Mouse (Mus musculus) right cerebral cortex, postnatal 4 days (tissue): ENCODE measurements around the gene Pnpla1.

Experiments used
- DNase-seq: peaks from one replicate; pipeline ENCODE4 v3.0.0-alpha.2; 2022

Pnpla1 gene

GRCm38 (mm10) chr17:28843665-28844064, 14.5 kb upstream of the Pnpla1 start:
- DNase-seq, result no peak

GRCm38 (mm10) chr17:28846974-28847617, 11.1 kb upstream of the Pnpla1 start:
- DNase-seq, result no peak

DNA sequence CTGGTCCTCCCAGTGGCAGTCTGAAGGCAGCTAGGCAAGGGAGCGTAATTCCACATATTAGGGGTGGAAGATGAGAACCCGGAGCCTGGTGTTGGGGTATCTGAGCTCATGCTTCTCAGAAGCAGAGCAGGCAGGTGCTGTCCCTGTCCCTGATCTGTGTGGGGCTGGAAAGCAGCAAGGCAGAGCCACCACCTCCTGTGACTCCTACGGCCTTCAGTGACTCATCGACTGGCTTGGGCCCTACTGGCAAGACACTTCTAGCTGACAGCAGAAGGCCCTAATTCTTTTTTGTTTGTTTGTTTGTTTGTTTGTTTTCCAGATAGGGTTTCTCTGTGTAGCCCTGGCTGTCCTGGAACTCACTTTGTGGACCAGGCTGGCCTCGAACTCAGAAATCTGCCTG, 7.7 kb upstream of the Pnpla1 start:
- DNase-seq, result no peak

DNA sequence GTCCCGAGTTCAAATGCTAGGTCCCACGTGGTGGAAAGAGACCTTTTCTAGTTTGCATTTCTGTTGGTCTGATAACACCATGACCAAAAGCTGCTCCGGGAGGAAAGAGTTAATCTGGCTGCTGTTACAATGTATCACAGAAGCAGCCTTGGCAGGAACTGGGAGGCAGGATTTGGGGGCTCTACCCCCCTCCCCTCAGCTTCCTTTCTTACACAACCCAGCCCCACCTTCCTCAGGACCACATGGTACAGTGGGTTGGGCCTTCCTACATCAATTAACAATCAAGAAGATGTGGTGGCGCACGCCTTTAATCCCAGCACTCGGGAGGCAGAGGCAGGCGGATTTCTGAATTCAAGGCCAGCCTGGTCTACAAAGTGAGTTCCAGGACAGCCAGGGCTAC, 3.8 kb upstream of the Pnpla1 start:
- no peak for DNase-seq

DNA sequence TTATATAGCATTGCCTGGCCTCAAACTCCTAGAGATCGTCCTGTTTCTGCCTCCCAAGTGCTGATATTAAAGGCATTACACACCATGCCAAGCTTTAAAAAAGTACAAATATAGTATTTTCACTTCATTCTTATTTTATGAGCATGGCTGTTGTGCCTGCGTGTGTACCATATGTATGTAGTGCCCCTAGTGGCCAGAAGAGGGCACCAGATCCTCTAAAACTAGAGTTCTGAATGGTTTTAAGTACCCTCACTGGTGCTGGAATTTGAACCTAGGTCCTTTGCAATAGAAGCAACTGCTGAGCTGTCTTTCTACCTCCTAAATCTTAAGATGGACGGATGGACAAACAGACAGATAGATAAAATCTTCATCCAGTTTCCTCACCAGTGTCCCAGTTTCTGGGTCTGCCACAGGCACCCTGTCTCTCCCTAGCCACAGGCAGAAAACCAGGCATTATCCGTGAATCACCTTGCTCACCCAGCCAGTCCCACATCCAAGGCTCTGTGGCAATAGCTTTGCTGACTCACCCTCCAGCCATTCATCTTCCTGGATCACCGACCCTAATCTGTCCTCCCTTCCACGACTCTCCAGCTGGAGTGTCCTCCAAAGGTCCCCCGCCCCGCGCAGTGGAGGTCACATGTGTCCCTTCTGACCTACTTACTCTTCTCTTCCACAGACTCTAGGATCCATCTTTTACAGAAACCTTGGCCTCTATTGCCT, 2.9 kb upstream of the Pnpla1 start:
- DNase-seq, result no peak

- no peak for DNase-seq
Observed at GRCm38 (mm10) chr17:28856030-28856429, 2.2 kb upstream of the Pnpla1 start.

DNA sequence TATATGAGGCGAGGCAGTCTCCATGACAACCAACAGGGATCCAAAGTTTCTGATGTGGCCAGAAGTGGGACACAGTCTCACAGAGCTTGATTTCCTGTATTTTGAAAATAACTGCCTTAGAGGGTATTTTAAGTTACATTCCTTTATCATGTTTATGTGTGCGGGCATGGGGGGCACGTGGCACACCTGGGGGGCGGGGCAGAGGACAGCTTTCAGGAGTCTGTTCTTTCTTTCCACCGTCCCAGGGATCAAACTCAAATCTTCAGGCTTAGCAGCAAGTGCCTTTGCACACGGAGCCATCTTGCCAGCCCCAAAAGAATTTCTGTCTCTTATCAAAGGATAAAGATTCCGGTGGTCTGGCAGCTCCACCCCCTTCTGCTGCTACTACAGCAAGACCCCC, 5.7 kb downstream of the Pnpla1 start:
- DNase-seq, result no peak

DNA sequence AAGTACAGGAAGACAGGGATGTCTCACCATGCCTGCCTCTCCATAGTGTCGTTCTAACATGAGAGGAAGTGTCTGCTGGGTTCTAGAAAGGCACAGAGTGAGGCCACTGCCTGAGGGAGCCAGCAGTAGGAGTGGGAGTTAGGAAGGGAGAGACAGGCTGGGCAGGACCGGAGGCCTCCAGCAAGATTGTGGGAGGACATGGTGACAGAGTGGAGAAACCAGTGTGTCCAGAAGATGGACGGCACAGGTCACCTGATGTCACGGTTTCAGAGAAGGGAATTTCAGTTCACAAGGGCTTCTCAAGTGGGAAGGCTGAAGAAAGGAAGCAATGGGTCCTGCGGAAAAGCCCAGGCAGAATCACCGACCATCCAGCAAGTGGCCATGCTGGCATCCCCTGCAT, 6.3 kb downstream of the Pnpla1 start:
- DNase-seq, result no peak

DNA sequence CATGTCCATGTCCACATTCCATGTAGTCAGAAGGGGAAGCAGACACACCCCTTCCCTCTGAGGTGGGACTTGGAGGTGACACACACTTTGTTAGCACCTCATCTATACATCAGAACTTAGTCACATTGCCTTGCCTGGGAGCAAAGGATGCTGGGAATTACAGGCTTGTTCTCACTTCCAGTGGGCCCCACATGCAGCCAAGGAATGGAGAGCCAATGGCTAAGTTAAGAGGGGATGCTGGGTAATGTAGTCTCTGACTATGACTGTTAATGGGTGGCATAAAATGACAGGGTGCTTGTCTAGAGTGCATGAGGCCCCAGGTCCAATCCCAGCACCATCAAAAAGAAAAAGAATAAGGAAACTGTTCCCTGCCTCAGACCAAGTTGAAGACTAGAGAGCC, 8.7 kb downstream of the Pnpla1 start:
- DNase-seq, result no peak

DNA sequence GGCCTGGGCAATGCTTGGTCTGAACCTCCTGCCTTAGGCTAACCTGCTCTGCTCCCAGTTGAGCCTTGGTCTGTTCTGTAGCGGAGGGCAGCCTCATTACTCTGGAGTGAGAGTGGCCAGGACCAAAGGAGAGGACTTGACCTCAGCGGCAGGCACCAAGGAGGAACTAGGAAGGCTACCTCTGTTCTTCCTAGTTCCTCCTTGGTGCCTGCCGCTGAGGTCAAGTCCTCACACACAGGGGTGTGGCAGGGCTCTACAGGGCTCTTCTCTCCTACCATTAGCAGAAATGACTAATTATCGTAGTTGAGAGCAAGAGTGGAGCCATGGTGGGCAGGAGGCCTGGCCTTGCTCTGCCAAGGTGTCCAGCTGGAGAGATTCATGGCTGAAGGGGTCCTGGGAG, 9.2 kb downstream of the Pnpla1 start:
- DNase-seq, result no peak

GRCm38 (mm10) chr17:28869412-28870110, 11.3 kb downstream of the Pnpla1 start:
- peak; percentile 52 for DNase-seq

DNA sequence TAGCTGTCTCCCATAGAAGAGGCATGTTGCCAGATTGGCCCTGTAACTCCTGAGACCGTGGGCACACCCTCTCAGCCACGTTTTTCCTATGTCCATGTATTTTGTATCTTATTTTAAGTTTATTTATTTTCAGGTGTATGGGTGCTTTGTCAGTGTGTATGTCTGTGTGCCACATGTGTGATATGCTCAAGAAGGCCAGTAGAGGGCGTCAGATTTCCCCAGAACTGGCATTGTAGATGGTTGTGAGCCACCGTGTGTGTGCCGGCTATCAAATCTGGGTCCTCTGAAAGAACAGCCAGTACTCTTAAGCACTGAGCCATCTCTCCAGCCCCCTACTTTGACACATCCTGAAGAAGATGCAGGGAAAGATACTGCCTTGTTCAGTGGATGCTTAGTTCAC, 12.2 kb downstream of the Pnpla1 start:
- no peak for DNase-seq

DNA sequence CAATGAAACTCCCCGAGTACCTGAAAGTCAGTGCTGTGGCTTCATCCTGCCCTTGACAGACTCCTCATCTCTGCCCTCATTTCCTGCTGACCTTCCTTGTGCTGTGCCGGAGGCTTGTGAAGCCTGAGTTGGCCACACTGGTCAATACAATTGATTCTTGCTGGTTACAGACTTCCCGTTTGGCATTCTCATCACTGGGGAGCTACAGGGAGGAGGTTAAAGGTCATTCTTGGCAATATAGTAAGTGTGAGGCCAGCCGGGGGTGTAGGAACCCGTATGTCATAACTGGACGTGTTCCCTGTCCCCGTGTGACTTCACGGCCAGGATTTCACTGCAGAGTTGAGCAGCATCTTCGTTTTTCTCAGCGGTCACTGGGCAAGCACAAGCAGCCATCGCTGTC, 13.6 kb downstream of the Pnpla1 start:
- no peak for DNase-seq

- DNase-seq, result no peak
Observed at GRCm38 (mm10) chr17:28872322-28872721, 14.1 kb downstream of the Pnpla1 start.

DNA sequence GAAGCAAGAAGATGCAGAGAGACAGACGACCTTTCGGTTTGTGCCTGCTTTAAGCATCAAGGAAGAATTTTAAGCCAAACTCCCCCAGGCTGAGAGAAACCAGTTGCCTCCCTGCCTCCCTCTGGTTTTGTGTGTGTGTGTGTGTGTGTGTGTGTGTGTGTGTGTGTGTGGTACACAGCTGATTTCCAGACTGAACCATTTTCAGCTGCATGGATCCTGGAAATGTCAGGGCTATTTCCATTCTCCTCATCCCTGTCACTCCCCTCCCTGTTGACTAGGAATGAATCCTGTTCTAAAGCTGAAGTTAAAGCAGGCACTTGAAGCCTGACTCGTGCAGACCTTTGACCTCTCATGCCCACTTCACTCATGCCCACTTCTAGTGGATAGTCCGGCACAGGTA, 16.0 kb downstream of the Pnpla1 start:
- no peak for DNase-seq

DNA sequence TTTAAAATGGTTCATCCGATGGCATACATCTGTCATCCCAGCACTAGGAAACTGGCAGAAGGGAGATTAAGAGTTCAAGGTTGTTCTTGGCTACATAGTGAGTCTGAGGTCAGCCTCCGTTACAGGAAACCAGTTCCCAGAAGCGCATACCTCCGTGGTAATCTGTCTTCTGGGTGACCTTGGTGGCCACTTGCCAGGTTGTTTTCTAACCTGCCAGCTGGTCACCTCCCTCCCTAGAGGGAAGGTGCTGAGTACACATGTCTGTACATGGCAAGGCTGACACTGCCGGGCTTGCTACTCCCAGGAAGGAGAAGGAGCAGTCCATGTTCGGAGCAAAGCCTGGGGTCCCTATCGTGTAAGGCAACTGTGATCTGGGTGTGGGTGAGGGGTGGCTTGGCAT, 16.6 kb downstream of the Pnpla1 start:
- DNase-seq, result no peak

GRCm38 (mm10) chr17:28875316-28875715, 17.1 kb downstream of the Pnpla1 start:
- peak; percentile 52 for DNase-seq

- DNase-seq, result no peak
Observed at GRCm38 (mm10) chr17:28876331-28876730, 18.1 kb downstream of the Pnpla1 start.

DNA sequence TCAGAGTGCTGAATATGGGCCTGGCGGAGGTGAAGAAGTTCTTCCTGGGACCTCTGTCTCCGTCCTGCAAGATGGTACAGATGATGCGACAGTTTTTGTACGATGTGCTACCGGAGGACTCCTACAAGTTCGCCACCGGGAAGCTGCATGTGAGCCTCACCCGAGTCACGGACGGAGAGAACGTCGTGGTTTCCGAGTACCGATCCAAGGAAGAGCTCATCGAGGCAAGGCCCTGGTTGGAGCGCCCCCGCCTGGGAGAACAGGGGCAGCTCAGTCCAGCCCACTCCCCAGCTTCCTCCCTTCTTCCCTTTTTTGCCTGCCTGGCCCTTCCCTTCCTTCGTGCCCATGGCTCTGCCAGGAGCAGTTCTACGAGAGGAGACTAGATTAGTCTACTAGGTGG, 18.6 kb downstream of the Pnpla1 start:
- peak; percentile 66 for DNase-seq

DNA sequence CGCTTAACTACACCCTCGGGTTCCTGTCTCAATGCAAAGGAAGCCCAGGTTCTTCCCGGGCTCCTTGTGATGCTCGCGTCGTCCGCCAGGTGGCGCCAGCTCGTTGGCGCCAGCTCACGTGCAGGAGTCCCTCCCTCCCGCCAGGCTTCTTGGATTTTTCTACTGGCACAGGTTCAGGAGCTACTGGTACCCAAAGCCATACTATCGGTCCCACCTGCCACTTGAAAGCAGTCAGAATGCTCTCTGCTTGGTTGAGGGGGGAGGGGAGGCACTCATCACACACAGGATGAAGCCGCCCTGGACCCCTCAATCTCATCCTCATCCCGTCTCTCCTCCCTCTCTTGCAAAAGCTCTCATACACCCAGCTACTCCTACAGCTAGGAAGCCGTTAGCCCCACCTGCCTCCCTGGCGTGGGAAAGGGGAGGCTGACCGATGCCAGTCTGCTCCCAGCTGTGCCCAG, 21.8 kb downstream of the Pnpla1 start:
- DNase-seq, result peak; percentile 87

DNA sequence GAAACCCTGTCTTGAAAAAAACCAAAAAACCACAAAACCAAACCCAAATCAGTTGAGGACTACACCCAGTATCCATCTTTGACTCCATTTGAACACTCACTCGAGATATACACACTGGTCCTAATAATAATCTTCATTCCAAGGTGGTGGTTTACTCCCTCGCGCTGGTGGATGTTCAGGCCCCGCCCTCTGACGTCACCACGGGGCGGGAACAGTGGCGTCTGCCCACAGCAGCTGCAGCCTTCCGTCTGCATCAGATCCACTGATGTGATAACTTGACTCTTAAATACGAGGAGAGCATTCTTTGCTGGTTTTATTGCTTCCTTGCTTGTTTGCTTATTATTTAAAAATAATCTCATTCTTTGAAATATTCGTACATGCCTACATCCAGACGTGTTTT, 24.1 kb downstream of the Pnpla1 start:
- DNase-seq, result peak; percentile 46

- no peak for DNase-seq
Observed at GRCm38 (mm10) chr17:28882810-28883209, 24.6 kb downstream of the Pnpla1 start.

- DNase-seq, result no peak
Observed at GRCm38 (mm10) chr17:28883941-28884516, 25.8 kb downstream of the Pnpla1 start.

- DNase-seq, result no peak
Observed at GRCm38 (mm10) chr17:28885231-28885630, 27.0 kb downstream of the Pnpla1 start.
